11 mouse cellular contexts compared by ENCODE assay signal in the genomic region with DNA sequence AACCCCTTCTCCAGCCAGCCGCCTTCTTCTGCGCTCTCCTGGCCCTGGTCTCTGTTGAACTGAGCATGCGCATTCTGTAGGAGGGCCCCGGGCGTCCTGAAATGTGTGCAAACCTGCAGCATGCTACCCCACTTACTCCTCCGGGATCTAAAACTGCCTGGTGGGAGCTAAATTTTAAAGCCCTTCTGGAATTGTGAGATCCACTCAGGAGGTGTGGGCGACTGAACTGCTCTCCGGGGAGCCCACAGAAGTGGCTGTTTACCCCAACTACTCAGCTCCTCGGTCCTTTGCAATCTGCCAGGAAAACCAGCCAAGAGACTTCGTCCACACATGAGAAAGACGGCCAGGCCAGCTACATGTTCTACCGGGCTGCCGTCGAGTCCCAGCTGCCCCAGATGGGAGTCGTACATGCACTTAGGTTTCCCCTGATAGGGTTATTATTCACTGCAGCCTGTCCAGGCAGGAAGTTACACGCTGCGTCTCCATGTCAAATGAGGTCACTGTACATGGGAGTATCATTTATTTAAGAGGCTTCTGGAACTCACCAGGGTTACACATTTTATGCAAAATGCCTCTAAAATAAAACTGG. TPM values are rescaled to one million over a fixed set of nuclear protein-coding genes. Genes with fewer than 3 reads are reported as not detected.
DNase-seq lines count a peak whose midpoint lies in the region; ATAC-seq and TF ChIP-seq lines count a peak whose summit lies in the region.
"Had no signal": no experiment of that assay in that cellular context is flagged by ENCODE, and none has a peak within 500 bp of the region (broad histone marks: within the 10 kb centered on the region; RNA-seq: fewer than 3 reads in every experiment).

No protein-coding gene starts in this region.

- H3K4me3 ChIP-seq in kidney, adult 2 months (ENCODE audit: insufficient read depth, low read depth, low read length): no peak overlapping the region
- no peak overlapping the region for H3K4me3 ChIP-seq in kidney, embryonic 14.5 days (ENCODE audit: low read length)
- no peak overlapping the region for H3K4me3 ChIP-seq in heart, postnatal 0 days (ENCODE audit: low read depth, low read length)
- H3K4me3 ChIP-seq: neural tube, embryonic 12.5 days had no signal

- TF ChIP-seq EP300 in heart, postnatal 0 days (IDR thresholded peaks at IDR 0.05; ENCODE audit: low read depth): no peak

- no peaks in the 10 kb centered on the region for H3K27me3 ChIP-seq in kidney, adult 2 months (replicated peaks; ENCODE audit: control insufficient read depth, insufficient read depth, low read length)
- H3K27me3 ChIP-seq in kidney, embryonic 14.5 days (ENCODE audit: control insufficient read depth, insufficient read depth, low read length): no peaks in the 10 kb centered on the region
- no peaks in the 10 kb centered on the region for H3K27me3 ChIP-seq in heart, postnatal 0 days (ENCODE audit: control insufficient read depth, insufficient read depth, low read length)
- H3K27me3 ChIP-seq: neural tube, embryonic 12.5 days had no signal

- H3K4me2 ChIP-seq in kidney, embryonic 14.5 days (replicated peaks; ENCODE audit: low read depth, low read length): no peak overlapping the region
- H3K4me2 ChIP-seq in heart, postnatal 0 days (ENCODE audit: low read depth, low read length): no peak overlapping the region
- H3K4me2 ChIP-seq: neural tube, embryonic 12.5 days had no signal

- DNase-seq in kidney, adult 2 months: peak; percentile 62
- peak; percentile 78 to 85 for DNase-seq in frontal cortex, adult 2 months (ENCODE audit: extremely low spot score in 1 of 2, low spot score in 1 of 2)
- peak; percentile 47 for DNase-seq in heart, postnatal 0 days (ENCODE audit: low spot score)
- DNase-seq in left cerebral cortex, adult 9 months (ENCODE audit: low spot score in 2 of 2): peak; percentile 52 to 83
- DNase-seq in thymus, postnatal 4 days: no peak
- no peak for DNase-seq in ovary, postnatal 36 days (ENCODE audit: low spot score)
- DNase-seq in adrenal gland, postnatal 36 days: no peak

- no peak for TF ChIP-seq POLR2A in kidney, adult 2 months (IDR thresholded peaks at IDR 0.05; ENCODE audit: low read depth, low read length)

- no peaks in the 10 kb centered on the region for H3K36me3 ChIP-seq in kidney, adult 2 months (ENCODE audit: control insufficient read depth, insufficient read depth, low read length)
- H3K36me3 ChIP-seq in kidney, embryonic 14.5 days (ENCODE audit: control insufficient read depth, insufficient read depth, low read length): no peaks in the 10 kb centered on the region
- H3K36me3 ChIP-seq in heart, postnatal 0 days (replicated peaks; ENCODE audit: control insufficient read depth, insufficient read depth, low read length): no peaks in the 10 kb centered on the region

- TF ChIP-seq CTCF in kidney, adult 2 months (conservative IDR thresholded peaks at IDR 0.05; ENCODE audit: insufficient read depth, insufficient read length, low read depth, low read length): no peak
- TF ChIP-seq CTCF in heart, postnatal 0 days (IDR thresholded peaks at IDR 0.05; ENCODE audit: low read depth): no peak

- H3K9me3 ChIP-seq in kidney, embryonic 14.5 days (ENCODE audit: control insufficient read depth, low read length): no peaks in the 10 kb centered on the region
- no peaks in the 10 kb centered on the region for H3K9me3 ChIP-seq in heart, postnatal 0 days (replicated peaks; ENCODE audit: control insufficient read depth, low read length)
- H3K9me3 ChIP-seq: neural tube, embryonic 12.5 days had no signal

- H3K27ac ChIP-seq in kidney, adult 2 months (ENCODE audit: insufficient read depth, low read depth, low read length): 0 out of 2 replicates have a peak overlapping the region, but pooled peaks have one; percentile 12
- H3K27ac ChIP-seq in kidney, embryonic 14.5 days (ENCODE audit: low read depth, low read length): no peak overlapping the region; the same call in 1 of the 2 replicates
- H3K27ac ChIP-seq in heart, postnatal 0 days (ENCODE audit: low read depth): peak overlapping the region; percentile 78
- H3K27ac ChIP-seq: liver, embryonic 14.5 days; neural tube, embryonic 12.5 days had no signal

- no peak for ATAC-seq in kidney, embryonic 14.5 days (ENCODE audit: low FRiP score, low TSS enrichment)
- ATAC-seq in heart, postnatal 0 days (ENCODE audit: insufficient read depth, low read depth): peak; percentile 39; the same call in 1 of the 2 replicates

- 64% methylated on average over 17 of the region's 17 CpGs for WGBS in kidney, adult 2 months
- 58% methylated on average over 17 of the region's 17 CpGs for WGBS in kidney, embryonic 14.5 days
- 52% methylated on average over 17 of the region's 17 CpGs for WGBS in heart, postnatal 0 days

- H3K4me1 ChIP-seq in kidney, adult 2 months (ENCODE audit: control insufficient read depth, insufficient read depth, low read length): no peaks in the 10 kb centered on the region
- H3K4me1 ChIP-seq in kidney, embryonic 14.5 days (ENCODE audit: control insufficient read depth, insufficient read depth, low read length): 0 out of 2 replicates have a peak, but pooled peaks cover 8% of the 10 kb centered on the region
- peaks cover 28% of the 10 kb centered on the region for H3K4me1 ChIP-seq in heart, postnatal 0 days (ENCODE audit: control insufficient read depth, insufficient read depth)

- no peak overlapping the region for H3K9ac ChIP-seq in kidney, embryonic 14.5 days (ENCODE audit: low read depth, low read length)
- no peak overlapping the region for H3K9ac ChIP-seq in heart, postnatal 0 days (replicated peaks; ENCODE audit: low read depth, low read length)
- H3K9ac ChIP-seq: liver, embryonic 14.5 days; neural tube, embryonic 12.5 days had no signal

RNA-seq across cellular contexts. Expression of a gene that starts 22.3 kb away (rescaled TPM):
- 0.16 TPM in 2 replicates for polyA plus RNA-seq in kidney, adult 2 months (2012; rRNA removed)
- not detected in 2 replicates for polyA plus RNA-seq in kidney, embryonic 14.5 days (2014; fragmentation: Nextera tagmentation; extraction: Ambion mirVana)
- 0.11 and 0.16 TPM in 2 replicates for polyA plus RNA-seq in frontal cortex, adult 2 months (2012; rRNA removed)
- total RNA-seq in heart, postnatal 0 days (2014; rRNA removed; ENCODE audit: low replicate concordance): not detected in 2 replicates
- polyA plus RNA-seq in heart, postnatal 0 days (2015; fragmentation: Nextera tagmentation; extraction: Ambion mirVana): not detected in 2 replicates
- total RNA-seq in adrenal gland, postnatal 36 days (2021): not detected
- polyA plus RNA-seq: heart, embryonic 16.5 days; liver, embryonic 14.5 days; neural tube, embryonic 12.5 days had no signal

RNA-seq across cellular contexts. Expression of a gene that starts 57.0 kb away (rescaled TPM):
- polyA plus RNA-seq in kidney, adult 2 months (2012; rRNA removed): not detected in 2 replicates
- 0.18 and 0.36 TPM in 2 replicates for polyA plus RNA-seq in kidney, embryonic 14.5 days (2014; fragmentation: Nextera tagmentation; extraction: Ambion mirVana)
- polyA plus RNA-seq in frontal cortex, adult 2 months (2012; rRNA removed): 0.13 and 0.14 TPM in 2 replicates
- total RNA-seq in heart, postnatal 0 days (2014; rRNA removed; ENCODE audit: low replicate concordance): 2.3 TPM in 1 of 2 replicates, not detected in the other
- 0.14 TPM in 1 of 2 replicates, not detected in the other for polyA plus RNA-seq in heart, postnatal 0 days (2015; fragmentation: Nextera tagmentation; extraction: Ambion mirVana)
- not detected for total RNA-seq in adrenal gland, postnatal 36 days (2021)
- polyA plus RNA-seq: neural tube, embryonic 12.5 days had no signal

Comparison
In these comparisons a context has a peak if more than half of its experiments do, and no peak if none do; other contexts are left out.
1. DNase-seq: peak in kidney, adult 2 months (single experiment), frontal cortex, adult 2 months (2 of 2), heart, postnatal 0 days (single experiment) and left cerebral cortex, adult 9 months (2 of 2); none in thymus, postnatal 4 days (single experiment), ovary, postnatal 36 days (single experiment) and adrenal gland, postnatal 36 days (0 of 2).